Comparison of ENCODE assay signal across 22 mouse cellular contexts in genomic region chr16:92794197-92794596, GRCm38 (mm10). TPM values are rescaled to one million over a fixed set of nuclear protein-coding genes. Genes with fewer than 3 reads are reported as not detected.
DNase-seq lines count a peak whose midpoint lies in the region; ATAC-seq and TF ChIP-seq lines count a peak whose summit lies in the region.
"Had no signal": no experiment of that assay in that cellular context is flagged by ENCODE, and none has a peak within 500 bp of the region (broad histone marks: within the 10 kb centered on the region; RNA-seq: fewer than 3 reads in every experiment).

No protein-coding gene starts in this region.

- no peaks in the 10 kb centered on the region for H3K36me3 ChIP-seq in forebrain, embryonic 10.5 days (replicated peaks)
- no peaks in the 10 kb centered on the region for H3K36me3 ChIP-seq in forebrain, embryonic 16.5 days (ENCODE audit: control insufficient read depth, insufficient read depth)
- H3K36me3 ChIP-seq in liver, embryonic 15.5 days (replicated peaks) = no peaks in the 10 kb centered on the region
- no peaks in the 10 kb centered on the region for H3K36me3 ChIP-seq in liver, embryonic 11.5 days (ENCODE audit: control insufficient read depth, insufficient read depth, low read length)
- H3K36me3 ChIP-seq in G1E (replicated peaks) = peaks cover 87% of the 10 kb centered on the region
- H3K36me3 ChIP-seq in embryonic facial prominence, embryonic 10.5 days (replicated peaks) = no peaks in the 10 kb centered on the region
- H3K36me3 ChIP-seq: embryonic facial prominence, embryonic 15.5 days; forebrain, embryonic 15.5 days; heart, embryonic 15.5 days; hindbrain, embryonic 13.5 days had no signal

- no peak overlapping the region for H3K9ac ChIP-seq in forebrain, embryonic 16.5 days (replicated peaks; ENCODE audit: low read depth, low read length)
- H3K9ac ChIP-seq in liver, embryonic 15.5 days = no peak overlapping the region
- no peak overlapping the region for H3K9ac ChIP-seq in liver, embryonic 11.5 days (ENCODE audit: low read depth, low read length)
- H3K9ac ChIP-seq: embryonic facial prominence, embryonic 15.5 days; forebrain, embryonic 15.5 days; heart, embryonic 15.5 days; hindbrain, embryonic 13.5 days had no signal

- 17% methylated on average over 6 of the region's 6 CpGs for WGBS in forebrain, embryonic 10.5 days
- 22% methylated on average over 6 of the region's 6 CpGs for WGBS in forebrain, embryonic 16.5 days
- WGBS in liver, embryonic 15.5 days (ENCODE audit: insufficient replicate concordance) = 54% methylated on average over 6 of the region's 6 CpGs
- WGBS in liver, embryonic 11.5 days = 58% methylated on average over 6 of the region's 6 CpGs
- WGBS in embryonic facial prominence, embryonic 10.5 days = 32% methylated on average over 6 of the region's 6 CpGs

- no peaks in the 10 kb centered on the region for H3K9me3 ChIP-seq in forebrain, embryonic 10.5 days
- no peaks in the 10 kb centered on the region for H3K9me3 ChIP-seq in forebrain, embryonic 16.5 days (ENCODE audit: control insufficient read depth, low read length)
- no peaks in the 10 kb centered on the region for H3K9me3 ChIP-seq in liver, embryonic 15.5 days (replicated peaks)
- no peaks in the 10 kb centered on the region for H3K9me3 ChIP-seq in liver, embryonic 11.5 days (ENCODE audit: control insufficient read depth, low read length)
- H3K9me3 ChIP-seq in G1E (replicated peaks) = no peaks in the 10 kb centered on the region
- no peaks in the 10 kb centered on the region for H3K9me3 ChIP-seq in embryonic facial prominence, embryonic 10.5 days
- H3K9me3 ChIP-seq: embryonic facial prominence, embryonic 15.5 days; forebrain, embryonic 15.5 days; heart, embryonic 15.5 days; hindbrain, embryonic 13.5 days had no signal

- H3K4me3 ChIP-seq in forebrain, embryonic 10.5 days = no peak overlapping the region
- no peak overlapping the region for H3K4me3 ChIP-seq in forebrain, embryonic 16.5 days (replicated peaks; ENCODE audit: low read length)
- H3K4me3 ChIP-seq in liver, embryonic 15.5 days (replicated peaks) = no peak overlapping the region
- no peak overlapping the region for H3K4me3 ChIP-seq in liver, embryonic 11.5 days (ENCODE audit: low read depth, low read length)
- peak overlapping the region; percentile 6; the same call in 1 of the 2 replicates for H3K4me3 ChIP-seq in G1E (ENCODE audit: low read depth, low read length)
- no peak overlapping the region for H3K4me3 ChIP-seq in embryonic facial prominence, embryonic 10.5 days
- H3K4me3 ChIP-seq: embryonic facial prominence, embryonic 15.5 days; erythroblast, embryonic 14.5 days; forebrain, embryonic 15.5 days; heart, adult 2 months; heart, embryonic 15.5 days; hindbrain, embryonic 13.5 days had no signal

- no peak for TF ChIP-seq CTCF in G1E (IDR thresholded peaks at IDR 0.05; ENCODE audit: low read depth, low read length)

- no peak for DNase-seq in forebrain, embryonic 10.5 days (ENCODE audit: extremely low spot score, low spot score)
- DNase-seq in liver, embryonic 11.5 days (ENCODE audit: low spot score) = no peak
- DNase-seq in G1E (ENCODE audit: low spot score) = no peak
- DNase-seq in embryonic facial prominence, embryonic 10.5 days (ENCODE audit: low spot score) = peak; percentile 25
- DNase-seq in layer of hippocampus, postnatal 14 days (ENCODE audit: low spot score in 2 of 2) = no peak
- no peak for DNase-seq in left cerebral cortex, adult 11 months (ENCODE audit: low spot score)
- DNase-seq: adrenal gland, adult 2 months; adrenal gland, postnatal 25 days; cerebellum, adult 2 months; cerebellum, postnatal 14 days; gastrocnemius, postnatal 14 days; heart, adult 2 months; heart, postnatal 14 days had no signal

- peaks cover 13% of the 10 kb centered on the region for H3K4me1 ChIP-seq in forebrain, embryonic 10.5 days
- H3K4me1 ChIP-seq in forebrain, embryonic 16.5 days (replicated peaks; ENCODE audit: control insufficient read depth, insufficient read depth, low read length) = no peaks in the 10 kb centered on the region
- H3K4me1 ChIP-seq in liver, embryonic 15.5 days (replicated peaks) = peaks cover 63% of the 10 kb centered on the region
- H3K4me1 ChIP-seq in liver, embryonic 11.5 days (replicated peaks; ENCODE audit: control insufficient read depth, insufficient read depth, low read length) = peaks cover 32% of the 10 kb centered on the region; the same call in 1 of the 2 replicates
- H3K4me1 ChIP-seq in G1E (ENCODE audit: insufficient read depth, low read depth, low read length) = peaks cover 92% of the 10 kb centered on the region
- H3K4me1 ChIP-seq in embryonic facial prominence, embryonic 10.5 days = peaks cover 11% of the 10 kb centered on the region
- H3K4me1 ChIP-seq: embryonic facial prominence, embryonic 15.5 days; forebrain, embryonic 15.5 days had no signal

- no peaks in the 10 kb centered on the region for H3K27me3 ChIP-seq in forebrain, embryonic 10.5 days (ENCODE audit: poor library complexity, severe bottlenecking)
- no peaks in the 10 kb centered on the region for H3K27me3 ChIP-seq in forebrain, embryonic 16.5 days (replicated peaks; ENCODE audit: control insufficient read depth, insufficient read depth, low read length)
- H3K27me3 ChIP-seq in liver, embryonic 15.5 days = no peaks in the 10 kb centered on the region
- no peaks in the 10 kb centered on the region for H3K27me3 ChIP-seq in liver, embryonic 11.5 days (replicated peaks; ENCODE audit: control insufficient read depth, insufficient read depth, low read length)
- no peaks in the 10 kb centered on the region for H3K27me3 ChIP-seq in G1E (ENCODE audit: insufficient read depth, low read length)
- no peaks in the 10 kb centered on the region; the same call in none of the 2 replicates for H3K27me3 ChIP-seq in embryonic facial prominence, embryonic 10.5 days (replicated peaks; ENCODE audit: low read depth, poor library complexity, severe bottlenecking)
- H3K27me3 ChIP-seq: embryonic facial prominence, embryonic 15.5 days; forebrain, embryonic 15.5 days; hindbrain, embryonic 13.5 days had no signal

- H3K27ac ChIP-seq in forebrain, embryonic 10.5 days = peak overlapping the region; percentile 2; the same call in 1 of the 2 replicates
- H3K27ac ChIP-seq in forebrain, embryonic 16.5 days (ENCODE audit: low read length) = no peak overlapping the region
- 0 out of 2 replicates have a peak overlapping the region, but pooled peaks have one; percentile 29 for H3K27ac ChIP-seq in liver, embryonic 15.5 days (replicated peaks)
- H3K27ac ChIP-seq in liver, embryonic 11.5 days (ENCODE audit: low read depth, low read length) = no peak overlapping the region
- H3K27ac ChIP-seq in embryonic facial prominence, embryonic 10.5 days (replicated peaks) = peak overlapping the region; percentile 44; the same call in 1 of the 2 replicates
- H3K27ac ChIP-seq: embryonic facial prominence, embryonic 15.5 days; forebrain, embryonic 15.5 days; heart, adult 2 months; heart, embryonic 15.5 days; hindbrain, embryonic 13.5 days; hindbrain, postnatal 0 days had no signal

- no peak for ATAC-seq in forebrain, embryonic 16.5 days
- no peak for ATAC-seq in liver, embryonic 15.5 days (ENCODE audit: insufficient read depth)
- no peak for ATAC-seq in liver, embryonic 11.5 days (replicated peaks; ENCODE audit: low FRiP score)
- ATAC-seq in G1E (ENCODE audit: extremely low read depth, insufficient number of reproducible peaks, low FRiP score, poor library complexity, severe bottlenecking) = no peak
- ATAC-seq: forebrain, embryonic 15.5 days; hindbrain, postnatal 0 days had no signal

- H3K4me2 ChIP-seq in forebrain, embryonic 16.5 days (ENCODE audit: low read length) = no peak overlapping the region
- H3K4me2 ChIP-seq in liver, embryonic 15.5 days = no peak overlapping the region
- H3K4me2 ChIP-seq in liver, embryonic 11.5 days = no peak overlapping the region
- H3K4me2 ChIP-seq: embryonic facial prominence, embryonic 15.5 days; forebrain, embryonic 15.5 days; heart, embryonic 11.5 days; heart, embryonic 15.5 days; hindbrain, embryonic 13.5 days had no signal

RNA-seq across cellular contexts. Expression of gene Runx1, which starts 31.8 kb away (rescaled TPM):
- 1.4 and 2.3 TPM in 2 replicates for polyA plus RNA-seq in forebrain, embryonic 10.5 days (2016; fragmentation: Nextera tagmentation; extraction: Ambion mirVana)
- 0.48 and 0.52 TPM in 2 replicates for polyA plus RNA-seq in forebrain, embryonic 16.5 days (2015; fragmentation: Nextera tagmentation; extraction: Ambion mirVana)
- 5.6 and 6.0 TPM in 2 replicates for polyA plus RNA-seq in liver, embryonic 15.5 days (2015; fragmentation: Nextera tagmentation; extraction: Ambion mirVana)
- 18.7 and 23.4 TPM in 2 replicates for polyA plus RNA-seq in liver, embryonic 11.5 days (2014; fragmentation: Nextera tagmentation; extraction: Ambion mirVana)
- total RNA-seq in G1E (2014; fragmentation: Nextera tagmentation) (208 and 213 TPM in 2 replicates), G1E (2017) (32.7 and 36.1 TPM in 2 replicates)
- 158 and 168 TPM in 2 replicates for polyA plus RNA-seq in G1E (2012)
- 3.0 and 3.1 TPM in 2 replicates for polyA plus RNA-seq in embryonic facial prominence, embryonic 10.5 days (2016; fragmentation: Nextera tagmentation; extraction: Ambion mirVana)
- 1 to 10 TPM; 1.9 to 2.6 TPM for total RNA-seq in layer of hippocampus, postnatal 14 days (2021)

Comparison
In these comparisons a context has a peak if more than half of its experiments do, and no peak if none do; other contexts are left out.
1. H3K27ac ChIP-seq: peak in forebrain, embryonic 10.5 days (single experiment), liver, embryonic 15.5 days (single experiment) and embryonic facial prominence, embryonic 10.5 days (single experiment); none in forebrain, embryonic 16.5 days (single experiment) and liver, embryonic 11.5 days (single experiment).